Mouse (Mus musculus) mature B cell (primary cell): ENCODE measurements around the gene Kxd1.

ENCODE experiments used
- in situ Hi-C: fragments of 300-500 bp; cut with MboI; formaldehyde crosslinking; loops from 2 replicates; pipeline ENCODE4 v1.14.3; 2019

Gene Kxd1

GRCm38 (mm10) chr8:70527512-70528181, at the start of gene Kxd1, which contains the start of gene Fkbp8:
Gene Kxd1, minus strand, starts transcription at chr8:70527956.
Gene Fkbp8, plus strand, starts transcription at chr8:70527724.
- in situ Hi-C loops = no loop called here

- in situ Hi-C loops = no loop called here
These were observed 49.5 kb upstream of the Kxd1 start for GRCm38 (mm10) chr8:70577207-70577606.

- in situ Hi-C loops = no loop called here
These were observed 47.2 kb upstream of the Kxd1 start for GRCm38 (mm10) chr8:70574915-70575314.

GRCm38 (mm10) chr8:70574302-70574701, 46.5 kb upstream of the Kxd1 start:
- in situ Hi-C loops = no loop called here

GRCm38 (mm10) chr8:70570990-70571389, 43.2 kb upstream of the Kxd1 start:
- in situ Hi-C loops = no loop called here

GRCm38 (mm10) chr8:70570360-70570759, 42.6 kb upstream of the Kxd1 start:
- in situ Hi-C loops = no loop called here

- in situ Hi-C loops = no loop called here
These were observed 37.8 kb upstream of the Kxd1 start for GRCm38 (mm10) chr8:70565561-70565960.

GRCm38 (mm10) chr8:70564696-70565235, 37.0 kb upstream of the Kxd1 start:
- in situ Hi-C loops = no loop called here

- in situ Hi-C loops = no loop called here
These were observed 36.1 kb upstream of the Kxd1 start for GRCm38 (mm10) chr8:70563763-70564387.

- in situ Hi-C loops = no loop called here
These were observed 35.0 kb upstream of the Kxd1 start for GRCm38 (mm10) chr8:70562802-70563201.

GRCm38 (mm10) chr8:70561809-70562535, 34.2 kb upstream of the Kxd1 start:
- in situ Hi-C loops = no loop called here

GRCm38 (mm10) chr8:70561357-70561756, 33.6 kb upstream of the Kxd1 start:
- in situ Hi-C loops = no loop called here

GRCm38 (mm10) chr8:70560564-70560963, 32.8 kb upstream of the Kxd1 start:
- in situ Hi-C loops = no loop called here

- in situ Hi-C loops = no loop called here
These were observed 32.3 kb upstream of the Kxd1 start for GRCm38 (mm10) chr8:70560096-70560495.

GRCm38 (mm10) chr8:70558983-70559382, 31.2 kb upstream of the Kxd1 start:
- in situ Hi-C loops = no loop called here

- in situ Hi-C loops = no loop called here
These were observed 30.6 kb upstream of the Kxd1 start for GRCm38 (mm10) chr8:70558334-70558733.

GRCm38 (mm10) chr8:70555079-70555747, 27.5 kb upstream of the Kxd1 start:
- in situ Hi-C loops = no loop called here

GRCm38 (mm10) chr8:70553740-70554139, 26.0 kb upstream of the Kxd1 start:
- in situ Hi-C loops = no loop called here

GRCm38 (mm10) chr8:70552836-70553235, 25.1 kb upstream of the Kxd1 start:
- in situ Hi-C loops = no loop called here

- in situ Hi-C loops = no loop called here
These were observed 23.9 kb upstream of the Kxd1 start for GRCm38 (mm10) chr8:70551558-70552161.

GRCm38 (mm10) chr8:70549412-70550184, 21.8 kb upstream of the Kxd1 start:
- in situ Hi-C loops = no loop called here
